Mouse (Mus musculus) E14TG2a.4 (cell line): ENCODE results near the gene Ubl3.

ENCODE experiments used
- H3K27me3 ChIP-seq: 2 replicates; pipeline ENCODE4 v1.6.1; 2014; ENCODE audit warnings: low read length, control low read depth; ENCODE audit not compliant: insufficient read depth
- H3K36me3 ChIP-seq: 2 replicates; pipeline ENCODE4 v1.6.1; 2014; ENCODE audit warnings: low read length, control low read depth; ENCODE audit not compliant: insufficient read depth
- H3K4me1 ChIP-seq: replicated peaks from 2 replicates; pipeline ENCODE4 v1.6.1; 2014; ENCODE audit warnings: low read depth, low read length, control low read depth
- H3K4me3 ChIP-seq: replicated peaks from 2 replicates; pipeline ENCODE4 v1.5.1; 2014; ENCODE audit warnings: mild to moderate bottlenecking, low read length
- H3K9me3 ChIP-seq: 2 replicates; pipeline ENCODE4 v1.6.1; 2014; ENCODE audit warnings: low read length, control low read depth
- CTCF ChIP-seq: conservative IDR thresholded peaks from 2 replicates; pipeline ENCODE4 v1.5.1; 2014; ENCODE audit warnings: low read length
- NANOG ChIP-seq: IDR thresholded peaks from 2 replicates; pipeline ENCODE4 v1.6.1; 2014; ENCODE audit warnings: borderline replicate concordance, low read length, mixed read lengths
- POU5F1 ChIP-seq: IDR thresholded peaks from 2 replicates; pipeline ENCODE4 v1.6.1; 2014; ENCODE audit warnings: low read length, borderline replicate concordance

Ubl3 gene

GRCm38 (mm10) chr5:148552187-148553071 is at the start of gene Ubl3:
Ubl3 (minus strand) TSS chr5:148552789.
- H3K27me3 ChIP-seq = no peaks in the 10 kb centered on the region
- H3K9me3 ChIP-seq = no peaks in the 10 kb centered on the region
- peaks cover 62% of the 10 kb centered on the region for H3K4me1 ChIP-seq
- no peaks in the 10 kb centered on the region for H3K36me3 ChIP-seq
- H3K4me3 ChIP-seq = peak within 1 kb of the TSS; percentile 85
- no peak for TF ChIP-seq NANOG

DNA sequence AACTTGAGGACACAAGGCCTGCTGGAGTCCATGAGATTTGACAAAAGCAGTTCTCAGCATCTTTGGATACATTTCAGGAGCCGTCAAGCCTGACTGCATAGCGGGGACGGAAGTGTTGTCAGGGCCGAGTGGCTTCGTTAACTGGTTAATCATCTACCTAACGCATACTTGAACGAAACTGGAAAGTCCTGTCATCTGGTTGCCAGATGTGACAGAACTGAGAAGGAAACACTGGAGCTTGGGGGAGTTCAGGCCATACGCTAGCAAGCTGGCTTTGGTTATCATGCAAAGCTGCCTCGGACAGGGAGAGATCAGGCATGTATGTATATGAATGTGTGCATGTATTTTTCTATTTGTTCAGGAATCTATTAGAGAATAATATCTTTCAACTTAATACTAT is 45.8 kb upstream of the Ubl3 start:
- no peaks in the 10 kb centered on the region for H3K27me3 ChIP-seq
- TF ChIP-seq CTCF (no peak), POU5F1 (no peak), NANOG (no peak)
- H3K36me3 ChIP-seq = no peaks in the 10 kb centered on the region
- no peaks in the 10 kb centered on the region for H3K9me3 ChIP-seq
- H3K4me3 ChIP-seq = no peak overlapping the region
- H3K4me1 ChIP-seq = peaks cover 17% of the 10 kb centered on the region

GRCm38 (mm10) chr5:148596086-148596753 is 43.6 kb upstream of the Ubl3 start:
- no peak overlapping the region for H3K4me3 ChIP-seq
- H3K36me3 ChIP-seq = no peaks in the 10 kb centered on the region
- no peaks in the 10 kb centered on the region for H3K9me3 ChIP-seq
- TF ChIP-seq CTCF = no peak
- TF ChIP-seq POU5F1 = no peak
- no peak for TF ChIP-seq NANOG
- H3K4me1 ChIP-seq = peaks cover 38% of the 10 kb centered on the region
- H3K27me3 ChIP-seq = no peaks in the 10 kb centered on the region

DNA sequence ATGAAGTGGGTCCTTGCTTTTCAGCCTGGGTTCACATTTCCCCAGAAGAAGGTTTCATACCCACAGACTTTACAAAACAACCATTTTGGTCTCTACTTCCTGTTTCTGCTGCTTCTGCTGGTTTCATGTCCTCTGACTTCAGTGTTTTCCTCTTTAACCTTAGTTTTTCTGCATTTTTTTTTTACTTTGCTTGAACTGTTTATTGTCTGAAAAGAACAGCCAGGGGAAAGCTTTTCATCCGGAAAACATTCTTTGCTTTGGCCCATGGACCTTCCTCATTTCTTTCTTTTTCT is 42.8 kb upstream of the Ubl3 start:
- Histone ChIP-seq H3K27me3 (no peaks in the 10 kb centered on the region), H3K36me3 (no peaks in the 10 kb centered on the region), H3K4me1 (peaks cover 42% of the 10 kb centered on the region), H3K4me3 (no peak overlapping the region), H3K9me3 (no peaks in the 10 kb centered on the region)
- TF ChIP-seq NANOG = no peak
- no peak for TF ChIP-seq POU5F1
- no peak for TF ChIP-seq CTCF

DNA sequence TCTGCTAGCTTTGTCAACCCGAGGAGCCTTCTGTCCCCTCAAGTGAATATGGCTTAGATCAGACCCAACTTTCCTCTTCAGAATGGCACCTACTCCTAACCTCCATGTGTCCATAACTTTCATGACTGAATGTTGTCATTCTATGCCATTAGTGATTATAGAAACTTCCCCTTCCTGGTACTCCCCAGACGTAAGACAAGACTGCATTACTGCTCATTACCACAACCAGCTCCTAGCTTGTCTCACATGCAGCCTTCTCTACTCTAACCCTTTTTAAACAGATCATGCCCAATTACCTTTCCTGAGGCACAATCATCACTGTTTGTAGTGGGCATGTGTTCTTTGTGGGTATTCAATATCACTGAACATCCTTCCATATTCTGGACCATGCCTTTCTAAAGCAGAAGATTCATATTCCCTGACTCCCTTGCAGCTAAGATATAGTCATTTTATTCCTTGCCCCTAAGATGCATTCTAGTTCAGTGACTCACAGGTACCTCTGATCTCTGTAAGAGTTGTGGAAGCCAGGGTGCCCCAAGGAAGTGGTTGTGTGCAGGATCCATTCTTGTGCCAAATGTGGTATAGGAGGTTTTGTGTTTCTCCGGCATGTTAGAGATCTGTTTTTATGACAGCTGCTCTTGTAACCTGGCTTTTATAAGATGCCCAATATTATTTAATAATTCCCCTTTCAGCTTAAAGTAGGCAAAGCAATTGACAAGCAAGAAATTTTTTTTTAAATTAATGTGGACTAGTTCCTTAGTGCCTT is 42.3 kb upstream of the Ubl3 start:
- no peaks in the 10 kb centered on the region for H3K27me3 ChIP-seq
- no peaks in the 10 kb centered on the region for H3K36me3 ChIP-seq
- H3K9me3 ChIP-seq = no peaks in the 10 kb centered on the region
- TF ChIP-seq CTCF (no peak), POU5F1 (no peak), NANOG (no peak)
- H3K4me1 ChIP-seq = peaks cover 48% of the 10 kb centered on the region
- H3K4me3 ChIP-seq = no peak overlapping the region

DNA sequence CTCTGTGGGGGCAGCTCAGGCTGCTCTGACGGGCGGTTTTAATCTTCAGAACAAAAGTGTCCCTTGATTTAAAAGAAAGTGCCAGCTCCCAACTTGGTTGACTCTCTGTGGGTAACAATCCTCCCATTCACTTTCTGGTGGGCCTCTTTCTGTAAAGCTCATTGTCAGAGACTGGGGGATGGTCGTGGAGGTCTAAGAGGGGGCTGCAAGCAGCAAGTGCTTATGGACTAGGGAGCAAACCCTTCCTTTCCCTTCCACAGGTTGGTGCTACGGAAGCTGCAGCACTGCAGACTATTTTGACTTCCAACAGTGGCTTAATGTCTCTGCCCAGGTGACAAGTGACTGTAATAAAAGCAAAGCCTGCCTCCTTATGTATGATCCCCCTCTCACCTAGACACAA is 41.0 kb upstream of the Ubl3 start:
- peaks cover 60% of the 10 kb centered on the region for H3K4me1 ChIP-seq
- H3K9me3 ChIP-seq = no peaks in the 10 kb centered on the region
- no peak for TF ChIP-seq CTCF
- no peak for TF ChIP-seq POU5F1
- no peak for TF ChIP-seq NANOG
- H3K27me3 ChIP-seq = no peaks in the 10 kb centered on the region
- H3K36me3 ChIP-seq = no peaks in the 10 kb centered on the region
- H3K4me3 ChIP-seq = no peak overlapping the region

DNA sequence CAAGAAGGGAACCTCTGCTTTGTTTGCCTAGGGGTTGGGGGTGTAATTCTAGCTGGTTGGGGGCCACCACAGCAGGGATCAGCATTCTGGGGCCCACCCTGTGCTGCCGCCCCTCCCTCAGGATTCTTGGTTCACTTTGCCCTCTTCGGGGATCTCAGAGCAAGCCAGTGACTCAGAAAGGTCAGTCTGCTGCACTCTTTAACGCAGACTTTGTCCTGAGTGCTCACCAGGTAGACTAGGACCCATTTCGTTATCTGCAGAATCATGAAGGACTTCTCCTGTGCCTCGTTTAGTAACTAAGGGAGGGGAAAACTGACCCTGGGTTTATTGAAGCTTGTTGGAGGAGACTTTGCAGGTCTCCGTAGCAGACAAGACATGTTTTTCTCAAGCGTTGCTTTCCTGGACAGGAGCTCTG is 38.9 kb upstream of the Ubl3 start:
- no peaks in the 10 kb centered on the region for H3K27me3 ChIP-seq
- H3K4me3 ChIP-seq = peak overlapping the region; percentile 37
- H3K4me1 ChIP-seq = peaks cover 68% of the 10 kb centered on the region
- TF ChIP-seq CTCF (no peak), NANOG (no peak), POU5F1 (no peak)
- no peaks in the 10 kb centered on the region for H3K9me3 ChIP-seq
- H3K36me3 ChIP-seq = no peaks in the 10 kb centered on the region
